Mouse (Mus musculus): ENCODE data around the gene Mrps18c. TPM values are rescaled to one million over a fixed set of nuclear protein-coding genes. Genes with fewer than 3 reads are reported as not detected.

Mrps18c gene
- polyA plus RNA-seq, 1 experiment = not detected

DNA sequence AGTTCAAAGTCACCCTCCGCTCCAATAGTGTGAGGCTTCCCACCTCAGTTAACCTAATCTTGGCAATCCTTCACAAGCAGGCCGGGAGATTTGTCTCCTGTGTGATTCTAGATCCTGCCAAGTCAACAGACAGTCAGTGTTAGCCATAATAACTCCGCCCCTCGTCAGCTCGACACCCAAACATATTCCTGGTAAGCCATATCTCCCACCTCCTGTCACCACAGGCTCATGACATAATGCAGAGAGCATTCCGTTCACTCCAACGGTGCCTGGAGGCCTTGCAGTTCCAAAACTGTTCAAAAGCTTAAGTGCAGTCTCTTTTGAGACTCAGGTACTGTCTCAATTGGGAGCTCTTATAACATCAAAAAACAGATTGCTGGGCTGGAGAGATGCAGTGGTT, 39.5 kb downstream of the Mrps18c start:
- WGBS = 86% methylated on average over 7 of the region's 7 CpGs
- H3K4me3 ChIP-seq (ENCODE audit: insufficient read depth, low read depth, low read length) = no peak overlapping the region
- TF ChIP-seq CTCF (IDR thresholded peaks at IDR 0.05; ENCODE audit: insufficient read depth, low read depth, low read length) (no peak), POLR2A (IDR thresholded peaks at IDR 0.05; ENCODE audit: insufficient read depth, low read depth, low read length) (no peak)

DNA sequence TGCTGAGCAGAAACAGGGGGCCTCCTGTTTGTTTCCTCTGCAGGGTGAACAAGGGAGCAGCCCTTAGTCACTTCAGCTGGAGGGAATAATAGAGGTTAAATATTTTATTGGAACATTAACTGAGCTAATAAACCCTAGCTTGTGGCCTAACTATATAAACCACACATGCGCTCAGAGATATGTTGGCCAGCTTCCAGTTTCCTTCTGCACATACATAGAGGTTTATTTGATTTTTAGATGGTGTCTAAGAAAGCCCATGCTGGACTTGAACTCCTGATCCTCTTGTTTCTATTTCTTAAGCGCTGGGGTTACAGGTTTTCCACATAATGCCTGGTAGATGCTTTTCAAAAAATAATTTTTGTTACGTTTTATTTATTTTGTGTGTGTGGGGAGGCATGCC, 46.1 kb downstream of the Mrps18c start:
- no peak for TF ChIP-seq POLR2A (IDR thresholded peaks at IDR 0.05; ENCODE audit: insufficient read depth, low read depth, low read length)
- no peak for TF ChIP-seq CTCF (IDR thresholded peaks at IDR 0.05; ENCODE audit: insufficient read depth, low read depth, low read length)
- 53% methylated on average over 3 of the region's 3 CpGs for WGBS
- peaks cover 10% of the 10 kb centered on the region for H3K4me1 ChIP-seq (ENCODE audit: control insufficient read depth, insufficient read depth, low read length)
- H3K27ac ChIP-seq (ENCODE audit: insufficient read depth, low read depth, low read length) = no peak overlapping the region
- H3K4me3 ChIP-seq (ENCODE audit: insufficient read depth, low read depth, low read length) = no peak overlapping the region

More for the DNA sequence above, 39.5 kb downstream of the Mrps18c start:
- Histone ChIP-seq H3K4me1 (ENCODE audit: control insufficient read depth, insufficient read depth, low read length) (no peaks in the 10 kb centered on the region), H3K27ac (ENCODE audit: insufficient read depth, low read depth, low read length) (no peak overlapping the region)

DNA sequence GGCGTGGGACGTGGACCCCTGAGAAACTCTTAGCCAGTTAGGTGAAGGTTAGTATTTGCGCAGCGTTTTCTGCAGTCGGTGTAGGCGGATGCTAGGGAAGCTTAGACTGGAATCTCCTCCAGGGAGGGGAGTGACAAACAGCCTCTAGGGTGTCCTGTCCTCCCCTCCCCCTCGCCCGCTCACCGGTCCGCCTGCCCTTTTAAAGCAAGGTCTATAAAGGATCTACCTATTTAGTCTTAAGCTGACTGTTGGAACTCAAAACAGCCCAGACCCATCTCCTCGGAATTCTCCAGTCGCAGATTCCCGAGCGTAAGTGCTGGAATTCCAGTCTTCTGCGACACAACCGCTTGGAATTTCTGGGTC, 47.0 kb downstream of the Mrps18c start, which contains the start of gene Gpat3:
TSS of gene Gpat3 (plus strand) at position 229 of the 363 bp plus-strand sequence.
- Histone ChIP-seq H3K27ac (ENCODE audit: insufficient read depth, low read depth, low read length) (no peak within 1 kb of the TSS), H3K4me1 (ENCODE audit: control insufficient read depth, insufficient read depth, low read length) (peaks cover 10% of the 10 kb centered on the region), H3K4me3 (ENCODE audit: insufficient read depth, low read depth, low read length) (peak within 1 kb of the TSS; percentile 49)
- under 1% methylated on average over 16 of the region's 16 CpGs for WGBS
- TF ChIP-seq CTCF (IDR thresholded peaks at IDR 0.05; ENCODE audit: insufficient read depth, low read depth, low read length) (peak; percentile 29; the same call in 1 of the 2 replicates), POLR2A (IDR thresholded peaks at IDR 0.05; ENCODE audit: insufficient read depth, low read depth, low read length) (no peak)

DNA sequence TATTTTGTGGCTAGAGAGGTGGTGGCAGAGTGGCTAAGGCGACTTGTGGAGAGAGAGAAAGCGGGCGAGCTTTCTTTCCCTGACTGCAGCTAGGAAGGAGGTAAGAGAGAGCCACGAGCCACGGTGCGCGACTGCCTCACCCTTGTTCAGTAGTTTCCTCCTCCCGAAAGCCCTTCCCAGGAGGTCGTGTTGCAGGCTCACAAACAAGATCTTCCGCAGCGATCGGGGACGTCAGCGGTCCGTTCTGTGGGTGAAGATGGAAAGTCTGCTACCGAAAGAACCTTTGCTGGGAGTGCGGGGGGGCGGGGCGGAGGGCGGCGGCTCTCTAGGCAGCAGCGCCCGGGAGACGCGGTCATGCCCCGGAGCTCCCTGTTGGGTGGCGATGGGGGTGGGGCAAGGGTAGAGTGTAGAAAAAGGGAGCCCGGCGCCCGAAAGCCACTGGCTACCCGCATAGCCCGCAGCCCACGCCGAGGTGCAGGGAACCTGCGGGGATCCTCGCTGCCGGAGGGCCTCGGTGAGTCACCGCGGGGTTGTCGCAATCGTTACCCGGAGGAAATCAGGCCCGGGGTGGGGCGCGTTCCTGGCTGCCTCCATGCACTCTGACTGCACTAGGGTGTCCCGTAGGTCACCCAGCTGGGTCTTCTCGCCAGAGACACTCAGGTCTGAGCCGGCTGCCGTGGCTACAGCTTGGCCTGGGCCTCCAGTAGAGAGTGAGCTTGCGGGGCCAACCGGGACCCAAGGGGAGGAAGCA, 47.6 kb downstream of the Mrps18c start:
- Histone ChIP-seq H3K4me1 (ENCODE audit: control insufficient read depth, insufficient read depth, low read length) (peaks cover 10% of the 10 kb centered on the region), H3K4me3 (ENCODE audit: insufficient read depth, low read depth, low read length) (peak overlapping the region; percentile 49), H3K27ac (ENCODE audit: insufficient read depth, low read depth, low read length) (no peak overlapping the region)
- no peak for TF ChIP-seq CTCF (IDR thresholded peaks at IDR 0.05; ENCODE audit: insufficient read depth, low read depth, low read length)
- TF ChIP-seq POLR2A (IDR thresholded peaks at IDR 0.05; ENCODE audit: insufficient read depth, low read depth, low read length) = no peak
- under 1% methylated on average over 52 of the region's 52 CpGs for WGBS

DNA sequence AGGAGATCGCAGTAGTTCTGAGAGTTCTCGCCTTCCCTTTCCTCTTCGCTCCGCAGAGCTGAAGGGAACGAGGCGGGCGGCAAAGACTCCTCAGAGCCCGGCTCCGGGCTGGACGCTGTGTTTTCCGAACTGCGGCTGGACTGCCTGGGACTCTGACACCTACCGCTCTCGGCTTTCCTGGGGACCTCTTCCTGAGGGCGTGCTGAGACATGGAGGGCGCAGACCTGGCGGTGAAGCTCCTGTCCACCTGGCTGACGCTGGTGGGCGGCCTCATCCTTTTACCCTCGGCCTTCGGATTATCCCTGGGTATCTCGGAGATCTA, 48.1 kb downstream of the Mrps18c start:
- TF ChIP-seq POLR2A (IDR thresholded peaks at IDR 0.05; ENCODE audit: insufficient read depth, low read depth, low read length) = no peak
- TF ChIP-seq CTCF (IDR thresholded peaks at IDR 0.05; ENCODE audit: insufficient read depth, low read depth, low read length) = no peak
- H3K4me1 ChIP-seq (ENCODE audit: control insufficient read depth, insufficient read depth, low read length) = peaks cover 10% of the 10 kb centered on the region
- WGBS = under 1% methylated on average over 22 of the region's 22 CpGs
- H3K27ac ChIP-seq (ENCODE audit: insufficient read depth, low read depth, low read length) = no peak overlapping the region
- peak overlapping the region; percentile 49 for H3K4me3 ChIP-seq (ENCODE audit: insufficient read depth, low read depth, low read length)

DNA sequence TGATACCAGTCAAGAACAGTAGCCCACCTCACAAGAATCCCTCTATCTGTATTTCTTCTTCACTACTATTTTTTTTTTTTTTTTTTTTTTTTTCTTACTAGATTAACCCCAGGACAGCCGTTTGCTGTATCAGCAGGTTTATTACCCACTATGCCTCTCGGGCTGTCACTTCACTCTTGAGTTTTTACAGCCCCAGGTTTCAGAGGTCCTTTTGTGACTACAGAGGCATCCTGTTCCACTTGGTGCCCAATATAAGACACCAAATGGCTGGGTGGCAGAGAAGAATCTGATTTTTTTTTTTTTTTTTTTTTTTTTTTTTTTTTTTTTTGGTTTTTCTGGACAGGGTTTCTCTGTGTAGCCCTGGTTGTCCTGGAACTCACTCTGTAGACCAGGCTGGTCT, 48.7 kb downstream of the Mrps18c start:
- Histone ChIP-seq H3K4me3 (ENCODE audit: insufficient read depth, low read depth, low read length) (peak overlapping the region; percentile 49; the same call in 1 of the 2 replicates), H3K4me1 (ENCODE audit: control insufficient read depth, insufficient read depth, low read length) (peaks cover 10% of the 10 kb centered on the region), H3K27ac (ENCODE audit: insufficient read depth, low read depth, low read length) (no peak overlapping the region)
- WGBS = 22% methylated on average over 2 of the region's 2 CpGs
- TF ChIP-seq CTCF (IDR thresholded peaks at IDR 0.05; ENCODE audit: insufficient read depth, low read depth, low read length) (no peak), POLR2A (IDR thresholded peaks at IDR 0.05; ENCODE audit: insufficient read depth, low read depth, low read length) (no peak)

DNA sequence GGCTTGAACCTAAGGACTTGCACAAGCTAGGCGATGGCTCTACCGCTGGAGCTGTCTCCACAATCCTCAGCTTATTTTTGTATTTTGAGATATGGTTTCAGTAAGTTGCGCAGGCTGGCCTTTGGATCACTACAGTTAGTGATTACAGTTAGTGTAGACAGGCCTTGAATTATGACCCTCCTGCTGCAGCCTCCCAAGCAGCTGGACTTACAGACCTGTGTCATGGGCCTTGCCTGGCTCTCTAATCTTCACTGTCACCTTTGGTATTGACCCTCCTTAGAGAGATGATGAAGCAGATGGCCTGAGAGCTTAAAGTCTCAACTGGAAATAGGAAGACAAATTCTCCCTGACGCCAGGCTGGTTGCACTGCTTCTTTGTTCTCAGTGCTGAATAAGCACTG, 55.5 kb downstream of the Mrps18c start:
- H3K4me3 ChIP-seq (ENCODE audit: insufficient read depth, low read depth, low read length) = no peak overlapping the region
- TF ChIP-seq CTCF (IDR thresholded peaks at IDR 0.05; ENCODE audit: insufficient read depth, low read depth, low read length) (no peak), POLR2A (IDR thresholded peaks at IDR 0.05; ENCODE audit: insufficient read depth, low read depth, low read length) (no peak)
- no peak overlapping the region for H3K27ac ChIP-seq (ENCODE audit: insufficient read depth, low read depth, low read length)
- WGBS = 88% methylated on average over 4 of the region's 4 CpGs
- H3K4me1 ChIP-seq (ENCODE audit: control insufficient read depth, insufficient read depth, low read length) = no peaks in the 10 kb centered on the region

Other genes with a start within 250 kb of the Mrps18c start
- gene Plac8, start 226.4 kb upstream of the Mrps18c start, polyA plus RNA-seq (2012; ENCODE audit: insufficient read depth, insufficient read length, low replicate concordance, missing spikeins) = not detected in 2 replicates
- not detected in 2 replicates for gene Coq2, start 123.5 kb upstream of the Mrps18c start, polyA plus RNA-seq (2012; ENCODE audit: insufficient read depth, insufficient read length, low replicate concordance, missing spikeins)
- not detected in 2 replicates for gene Hpse, start 78.9 kb upstream of the Mrps18c start, polyA plus RNA-seq (2012; ENCODE audit: insufficient read depth, insufficient read length, low replicate concordance, missing spikeins)
- gene Helq, start within 50 bp of the Mrps18c start, polyA plus RNA-seq (2012; ENCODE audit: insufficient read depth, insufficient read length, low replicate concordance, missing spikeins) = not detected in 2 replicates
- not detected in 2 replicates for gene Abraxas1, start 22.3 kb downstream of the Mrps18c start, polyA plus RNA-seq (2012; ENCODE audit: insufficient read depth, insufficient read length, low replicate concordance, missing spikeins)
- not detected in 2 replicates for gene Gpat3, start 47.1 kb downstream of the Mrps18c start, polyA plus RNA-seq (2012; ENCODE audit: insufficient read depth, insufficient read length, low replicate concordance, missing spikeins)

Measured in olfactory bulb, adult 2 months (tissue).